Mouse (Mus musculus): ENCODE data around the gene Gm12695.

The Gm12695 gene

DNA sequence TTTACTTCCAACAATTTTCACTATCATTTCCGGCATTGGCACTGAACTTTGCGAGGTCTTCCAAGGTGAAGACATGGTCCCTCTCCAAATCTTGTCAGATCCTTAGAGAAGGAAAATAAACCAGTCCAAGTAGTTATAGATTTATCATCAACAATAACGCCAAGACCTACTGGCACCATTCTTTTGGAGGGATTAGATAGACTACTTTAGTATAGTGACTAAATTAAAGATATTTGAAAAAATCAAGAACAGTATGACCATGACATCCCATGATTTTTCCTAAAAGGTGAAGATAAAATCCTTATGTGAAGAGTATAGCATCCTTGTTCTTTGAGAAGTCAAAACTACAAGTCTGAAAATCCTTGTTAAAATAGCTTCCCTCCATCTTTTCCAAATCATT, at the start of gene Gm12695:
Gene Gm12695 (minus strand): TSS at position 101 of the 400 bp plus-strand sequence.
- in situ Hi-C loops (cut with MboI; ENCODE audit: unreplicated experiment in 2 of 2), result no loop called here

DNA sequence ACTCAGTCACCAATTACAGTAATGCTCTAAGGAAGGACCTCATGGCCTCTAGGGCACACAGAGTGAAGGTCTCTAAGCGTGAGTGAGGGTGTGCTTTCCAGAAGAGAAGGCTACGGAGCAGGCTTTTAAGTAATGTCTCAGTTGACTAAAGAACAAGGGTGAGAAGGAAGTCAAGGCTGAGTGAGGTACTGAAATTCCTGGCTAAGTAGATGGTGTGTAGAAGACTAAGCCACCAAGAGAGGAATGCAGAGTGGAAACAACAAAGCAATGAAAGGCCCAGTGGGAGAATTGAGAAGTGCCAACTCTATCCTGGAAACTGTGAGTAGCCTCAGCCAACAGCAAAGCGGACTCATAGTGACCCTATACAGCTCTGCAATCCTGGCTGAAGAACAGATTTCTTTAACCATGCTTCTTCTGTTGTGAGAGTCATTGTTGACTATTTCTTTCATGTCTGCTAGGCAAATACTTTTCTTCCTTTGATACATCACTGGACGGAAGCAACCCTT, 40.6 kb upstream of the Gm12695 start:
- in situ Hi-C loops (cut with MboI; ENCODE audit: unreplicated experiment in 2 of 2), result no loop called here

DNA sequence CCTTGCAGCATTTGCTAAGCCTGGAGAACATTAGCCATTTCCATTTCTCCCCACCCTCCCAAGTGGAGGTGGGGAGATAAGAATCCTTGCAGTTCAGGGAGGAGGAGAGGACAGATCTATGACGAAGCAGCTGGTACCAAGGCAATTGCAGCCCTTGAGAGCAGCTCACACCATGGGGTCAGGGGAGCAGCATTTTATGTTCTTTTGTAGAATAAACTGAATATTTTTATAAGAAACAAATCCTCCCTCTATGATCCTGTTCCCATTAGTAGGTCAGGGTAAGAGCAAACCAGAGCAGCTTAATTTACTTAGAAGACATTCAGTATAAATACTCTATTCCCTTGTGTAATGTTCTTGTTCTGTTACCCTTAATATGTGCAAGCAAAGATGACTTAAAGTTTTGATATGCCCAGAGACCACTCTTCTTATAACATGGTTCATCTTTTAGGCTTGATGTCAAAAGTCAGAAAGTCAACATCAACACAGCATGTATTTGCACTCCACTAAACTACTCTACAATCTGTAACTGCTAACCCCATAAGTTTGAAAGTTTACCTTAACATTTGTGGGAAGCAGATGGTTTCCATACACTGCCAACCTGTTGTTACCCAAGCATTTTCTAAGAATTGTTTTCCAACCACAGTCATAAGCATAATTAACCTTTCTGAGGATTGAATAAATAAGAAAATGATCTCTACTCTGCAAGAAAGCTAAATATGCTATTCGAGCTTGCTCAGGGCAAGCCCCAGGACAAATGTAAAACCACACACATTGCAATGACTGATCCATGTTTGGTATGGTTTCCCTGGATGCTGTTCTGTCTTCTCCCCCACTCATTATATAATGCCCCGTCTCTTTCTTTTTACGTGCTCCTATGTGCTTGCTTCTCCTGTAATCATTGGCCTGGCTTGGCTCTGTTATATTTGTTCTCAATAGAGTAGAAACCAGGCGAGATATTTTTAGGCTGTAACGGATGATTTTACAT, 22.1 kb upstream of the Gm12695 start:
- in situ Hi-C loops (cut with MboI; ENCODE audit: unreplicated experiment in 2 of 2), result no loop called here

DNA sequence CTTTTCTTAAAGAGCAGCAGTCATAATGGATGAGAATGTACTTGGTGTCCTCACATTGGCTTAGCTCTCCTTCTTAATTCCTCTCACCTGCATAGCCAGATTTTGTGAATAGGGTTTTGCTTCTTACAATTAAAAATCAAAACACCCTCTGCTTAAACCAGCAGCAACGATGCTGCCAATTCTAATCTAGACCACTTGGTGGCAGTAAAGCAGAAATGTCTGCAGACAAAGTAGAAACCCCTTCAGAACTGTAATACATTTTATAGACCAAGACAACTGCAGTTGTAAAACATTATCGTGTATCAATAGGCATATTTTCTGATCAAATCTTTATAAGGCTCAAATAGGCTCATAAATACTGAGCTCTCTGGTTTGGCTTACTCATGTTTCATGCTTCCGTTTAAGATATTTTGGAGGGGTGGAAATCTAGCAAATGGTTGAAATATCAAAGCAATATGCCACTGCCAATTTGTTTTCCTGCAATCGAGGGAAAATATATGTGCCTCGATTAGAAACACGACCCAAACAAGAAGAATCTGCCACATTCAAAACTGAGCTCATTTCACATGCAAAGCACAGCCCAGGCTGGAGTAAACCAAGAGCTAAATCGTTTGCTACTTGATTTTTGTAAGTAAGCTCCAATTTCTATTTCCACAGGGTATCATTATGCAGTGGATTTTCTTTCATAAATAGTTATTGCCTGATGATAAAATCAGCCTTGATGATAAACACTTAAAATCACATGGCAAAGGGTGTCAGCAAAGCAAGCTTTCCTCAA, 14.6 kb upstream of the Gm12695 start:
- in situ Hi-C loops (cut with MboI; ENCODE audit: unreplicated experiment in 2 of 2), result no loop called here

DNA sequence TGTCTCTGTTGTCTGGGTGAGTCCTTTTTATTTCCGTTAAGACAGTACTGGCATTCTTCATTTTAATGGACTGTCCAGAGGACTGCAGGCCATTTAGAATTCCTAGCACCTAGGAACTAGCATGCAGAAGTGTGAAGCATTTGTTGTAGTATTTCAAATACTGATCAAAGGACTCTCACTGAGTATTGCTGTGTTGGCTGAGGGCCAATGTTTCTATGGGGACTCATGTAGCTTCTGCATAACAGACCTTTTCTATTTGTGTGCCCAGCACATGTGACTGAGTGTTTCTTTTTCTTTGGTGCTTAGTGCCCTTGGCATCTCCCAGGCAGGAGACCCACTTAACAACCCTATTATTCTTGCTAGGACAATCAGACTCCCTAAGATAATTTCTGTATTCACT, 12.6 kb upstream of the Gm12695 start:
- in situ Hi-C loops (cut with MboI; ENCODE audit: unreplicated experiment in 2 of 2), result no loop called here

DNA sequence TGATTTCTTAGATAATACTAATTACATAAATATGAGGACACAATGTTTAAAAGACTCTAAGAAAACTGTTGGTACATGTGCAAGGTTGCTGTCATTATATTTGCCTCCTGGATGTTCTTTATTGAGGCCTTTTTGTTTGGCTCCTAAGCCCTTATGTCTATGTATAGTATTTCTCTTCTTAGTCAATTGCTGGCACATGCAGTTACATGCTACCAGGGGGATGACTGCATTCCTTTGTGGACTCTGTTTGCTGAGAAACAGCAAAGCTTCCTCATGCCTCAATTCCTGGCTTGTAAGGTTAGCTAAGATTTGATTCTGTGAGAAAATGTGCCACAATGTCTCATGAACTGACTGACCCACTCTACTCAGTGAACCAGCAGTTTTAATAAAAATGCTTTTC, 6.3 kb upstream of the Gm12695 start:
- in situ Hi-C loops (cut with MboI; ENCODE audit: unreplicated experiment in 2 of 2), result no loop called here

DNA sequence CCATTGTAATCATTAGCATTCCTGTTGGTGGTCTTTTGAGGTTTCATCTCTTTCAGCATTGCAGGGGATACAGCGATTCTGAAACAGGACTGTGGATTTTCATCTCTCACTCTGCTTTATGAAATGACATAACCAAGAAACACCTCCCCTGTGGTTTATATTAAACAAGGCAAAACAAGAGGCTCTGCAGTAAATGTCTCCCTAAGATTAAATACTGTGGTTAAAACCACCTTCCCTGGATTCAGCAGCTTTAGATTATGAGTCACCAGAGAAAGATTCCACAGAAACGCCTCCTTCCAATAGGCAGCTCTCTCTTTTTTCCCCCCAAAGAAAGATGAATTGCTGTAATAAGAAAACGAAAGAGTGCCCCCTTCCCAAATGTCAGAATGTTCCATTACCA, 4.9 kb upstream of the Gm12695 start:
- in situ Hi-C loops (cut with MboI; ENCODE audit: unreplicated experiment in 2 of 2), result no loop called here

DNA sequence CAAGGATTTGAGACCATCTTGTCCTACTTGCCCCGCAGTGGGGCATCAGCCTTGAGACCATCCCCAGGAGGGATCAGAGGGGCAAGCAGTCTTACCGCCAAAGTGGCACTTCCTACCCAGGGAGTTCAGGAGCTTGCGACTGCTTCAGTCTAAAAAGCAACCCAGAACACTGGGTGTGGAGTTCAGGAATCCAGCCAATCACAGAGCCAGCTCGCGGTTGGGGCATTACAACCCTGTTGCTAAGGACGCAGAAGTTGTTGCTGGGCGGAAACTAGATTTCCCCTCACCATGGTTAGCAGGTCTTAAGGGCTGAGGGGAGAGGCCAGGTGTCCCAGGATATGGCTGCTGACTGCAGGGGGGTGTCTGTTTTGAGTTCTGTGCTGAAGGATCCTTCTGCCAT, 1.6 kb upstream of the Gm12695 start:
- in situ Hi-C loops (cut with MboI; ENCODE audit: unreplicated experiment in 2 of 2), result no loop called here

DNA sequence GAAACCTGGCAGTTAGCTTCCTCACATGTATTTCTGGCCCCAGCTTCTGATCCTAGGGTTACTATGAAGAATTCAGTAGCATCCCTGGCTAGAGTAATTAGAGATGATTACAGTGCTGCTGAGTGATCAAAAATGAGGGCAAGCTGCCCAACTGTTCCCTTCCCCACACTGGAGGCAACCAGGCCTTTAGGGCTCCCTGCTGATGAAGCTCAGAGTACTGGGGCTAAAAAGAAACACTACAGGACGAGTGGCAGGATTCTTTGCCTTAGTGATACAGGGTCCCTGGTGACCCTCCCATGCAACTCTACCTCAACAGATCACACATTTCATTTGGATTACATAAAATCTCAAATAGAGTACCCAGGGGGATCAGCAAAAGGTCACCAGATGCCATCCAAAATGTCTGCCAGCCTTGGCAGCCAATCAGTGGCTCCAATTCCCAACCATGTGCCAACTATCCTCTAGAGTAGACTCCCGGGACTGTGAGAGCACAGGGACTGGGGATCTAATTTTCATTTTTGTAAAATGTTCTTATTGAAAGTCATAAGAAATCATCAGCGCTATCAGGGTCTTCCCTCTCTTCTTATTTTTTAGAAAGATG, 11.9 kb downstream of the Gm12695 start:
- in situ Hi-C loops (cut with MboI; ENCODE audit: unreplicated experiment in 2 of 2), result no loop called here

DNA sequence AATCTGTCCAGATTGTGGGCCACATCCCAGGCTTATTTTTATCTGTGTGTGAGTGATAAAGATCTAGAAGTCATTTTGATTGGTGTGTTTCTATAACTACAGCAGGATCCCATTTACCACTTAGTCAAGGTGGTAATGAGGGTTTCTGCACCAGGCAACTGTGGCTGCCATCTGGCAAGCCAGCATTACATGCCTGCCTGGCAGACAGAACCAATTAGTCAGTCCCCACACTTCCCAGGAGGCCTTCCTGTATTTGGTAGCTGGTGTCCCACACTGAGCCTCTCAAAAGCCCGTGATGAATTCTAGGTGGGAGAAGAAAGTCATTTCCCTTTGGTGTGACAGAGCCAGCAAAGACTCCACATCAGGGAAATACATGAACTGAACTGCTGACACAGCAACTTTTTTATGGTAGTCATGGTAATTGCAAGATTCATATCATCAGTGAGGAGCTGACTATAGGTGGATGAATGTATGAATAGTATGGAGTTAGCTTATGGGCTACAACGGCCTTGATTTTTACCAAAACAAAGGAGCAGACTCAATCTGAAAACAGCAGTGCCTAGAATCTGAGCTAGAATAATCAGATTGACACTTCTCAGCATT, 18.5 kb downstream of the Gm12695 start:
- in situ Hi-C loops (cut with MboI; ENCODE audit: unreplicated experiment in 2 of 2), result no loop called here

DNA sequence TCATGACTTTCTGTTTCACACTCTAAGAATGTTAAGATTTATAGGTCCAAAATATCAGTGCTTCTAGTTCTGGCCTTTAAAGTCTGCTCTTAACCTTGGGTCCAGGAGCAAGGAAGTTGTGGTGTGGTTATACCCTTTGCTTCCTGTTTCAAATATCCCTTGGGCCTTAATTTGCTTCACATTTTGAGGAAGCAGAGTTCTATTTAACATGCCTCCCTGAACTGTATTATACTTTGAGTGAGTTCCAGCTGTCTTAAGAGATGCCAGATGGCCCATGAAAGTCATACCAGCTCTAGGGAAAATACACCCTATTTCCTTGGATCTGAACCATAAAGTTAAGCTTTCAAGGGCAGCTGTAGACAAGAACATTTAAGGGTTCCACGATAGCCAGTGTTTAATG, 33.0 kb downstream of the Gm12695 start:
- in situ Hi-C loops (cut with MboI; ENCODE audit: unreplicated experiment in 2 of 2), result no loop called here

DNA sequence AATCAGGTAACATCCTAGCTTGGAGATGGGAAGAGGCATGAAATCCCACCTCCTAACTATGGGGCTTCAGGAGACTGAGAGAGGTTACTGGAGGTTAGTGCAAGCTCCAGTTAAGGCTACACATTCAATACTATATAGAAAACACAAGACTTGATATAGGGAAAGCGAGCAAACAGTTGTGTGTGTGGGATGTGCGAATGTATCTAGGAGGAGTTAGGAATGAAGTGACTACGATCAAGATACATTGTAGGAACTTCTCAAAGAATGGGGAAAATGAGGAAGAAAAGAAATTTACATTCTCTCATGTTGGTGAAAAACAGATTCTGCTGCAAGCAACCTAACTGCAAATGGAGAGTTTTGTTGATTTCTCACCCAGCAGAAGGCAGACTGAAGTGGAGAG, 44.5 kb downstream of the Gm12695 start:
- in situ Hi-C loops (cut with MboI; ENCODE audit: unreplicated experiment in 2 of 2), result no loop called here

DNA sequence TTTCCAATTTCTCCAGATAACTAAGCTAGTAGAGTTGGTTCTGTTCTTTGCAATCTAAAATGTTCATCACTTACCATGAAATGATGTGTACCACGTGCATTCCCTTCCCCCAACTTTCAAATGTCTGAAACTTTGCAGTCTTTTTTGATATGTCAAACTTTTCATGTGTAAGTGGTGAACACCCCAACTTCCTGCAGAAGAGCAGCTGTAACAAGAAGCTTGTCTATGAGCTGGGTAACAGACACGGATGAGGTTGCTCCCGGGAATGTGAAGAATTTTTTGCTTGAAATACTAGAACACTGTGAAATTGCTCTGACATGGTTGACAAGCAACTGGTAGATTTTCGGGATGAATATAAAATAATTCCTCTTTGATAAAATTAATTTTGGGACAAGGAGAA, 55.7 kb downstream of the Gm12695 start:
- in situ Hi-C loops (cut with MboI; ENCODE audit: unreplicated experiment in 2 of 2), result no loop called here

DNA sequence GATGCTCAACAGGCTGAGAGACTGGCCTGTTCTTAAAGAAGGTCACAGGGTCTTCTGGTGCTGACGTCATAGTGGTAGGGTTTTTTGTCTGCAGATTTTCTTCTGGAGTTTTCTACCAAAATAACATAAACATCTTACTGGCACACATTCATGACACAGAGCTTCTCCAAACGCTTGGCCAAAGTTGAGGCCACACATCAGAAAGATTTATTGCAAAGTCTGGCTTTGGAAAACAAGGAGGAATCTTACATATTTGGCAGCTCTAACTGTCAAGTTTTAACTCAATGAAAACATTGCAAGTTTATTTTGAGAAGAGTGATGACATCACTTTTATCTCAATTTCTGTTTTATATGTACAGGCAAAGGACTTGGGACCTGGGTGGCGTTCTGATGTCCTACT, 56.8 kb downstream of the Gm12695 start:
- in situ Hi-C loops (cut with MboI; ENCODE audit: unreplicated experiment in 2 of 2), result no loop called here

DNA sequence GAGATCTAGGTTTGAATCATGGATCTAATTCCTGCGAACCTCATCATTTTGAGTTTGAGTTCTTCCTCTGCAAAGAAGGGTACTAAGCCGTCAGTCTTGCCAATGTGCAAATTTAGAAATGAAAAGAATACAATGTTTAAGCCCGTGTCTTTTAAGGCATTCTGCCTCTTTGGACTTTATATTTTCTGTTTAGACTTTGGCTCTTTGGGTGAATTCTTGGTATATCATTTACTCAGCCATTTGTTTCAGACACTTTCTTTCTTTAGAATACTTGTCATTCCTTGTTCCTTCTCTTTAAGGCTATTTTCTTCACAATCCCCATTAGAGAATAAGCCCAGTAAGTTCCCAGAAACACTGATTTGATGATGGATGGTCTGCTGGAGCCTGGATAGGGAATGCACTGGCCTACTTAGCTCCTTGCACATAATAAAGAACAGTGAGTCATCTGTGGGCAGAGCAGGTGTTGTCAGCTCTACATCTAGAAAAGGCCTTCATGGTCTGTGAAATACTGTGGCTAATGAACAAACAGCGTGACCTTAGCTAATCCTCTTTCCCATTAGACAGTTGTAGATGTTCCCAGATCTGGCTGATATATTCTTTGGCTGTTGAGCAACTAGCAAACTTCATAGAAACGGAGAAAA, 59.5 kb downstream of the Gm12695 start:
- in situ Hi-C loops (cut with MboI; ENCODE audit: unreplicated experiment in 2 of 2), result no loop called here

DNA sequence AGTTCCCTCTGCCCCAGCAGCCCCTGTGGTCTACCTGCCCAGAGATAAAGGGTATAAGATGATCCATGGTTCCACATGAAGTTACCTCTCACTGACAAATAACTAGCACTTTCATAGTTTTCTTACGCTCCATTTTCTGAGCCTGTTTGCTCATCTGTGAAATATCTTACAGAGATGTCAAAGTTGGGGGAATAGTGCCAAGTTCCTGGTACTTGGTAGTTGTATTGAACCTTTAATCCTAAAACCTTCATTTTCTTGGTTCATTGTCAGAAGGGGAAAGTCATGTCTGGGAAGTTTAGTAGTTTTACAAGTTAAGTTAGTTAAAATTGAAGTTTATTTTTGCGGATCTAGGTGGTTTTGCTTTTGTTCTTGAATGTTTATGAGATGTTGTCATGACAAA, 62.7 kb downstream of the Gm12695 start:
- in situ Hi-C loops (cut with MboI; ENCODE audit: unreplicated experiment in 2 of 2), result loop anchor here (25.0 kb wide), 2 partner anchors 1015 to 1590 kb away; no protein-coding TSS in a partner anchor

DNA sequence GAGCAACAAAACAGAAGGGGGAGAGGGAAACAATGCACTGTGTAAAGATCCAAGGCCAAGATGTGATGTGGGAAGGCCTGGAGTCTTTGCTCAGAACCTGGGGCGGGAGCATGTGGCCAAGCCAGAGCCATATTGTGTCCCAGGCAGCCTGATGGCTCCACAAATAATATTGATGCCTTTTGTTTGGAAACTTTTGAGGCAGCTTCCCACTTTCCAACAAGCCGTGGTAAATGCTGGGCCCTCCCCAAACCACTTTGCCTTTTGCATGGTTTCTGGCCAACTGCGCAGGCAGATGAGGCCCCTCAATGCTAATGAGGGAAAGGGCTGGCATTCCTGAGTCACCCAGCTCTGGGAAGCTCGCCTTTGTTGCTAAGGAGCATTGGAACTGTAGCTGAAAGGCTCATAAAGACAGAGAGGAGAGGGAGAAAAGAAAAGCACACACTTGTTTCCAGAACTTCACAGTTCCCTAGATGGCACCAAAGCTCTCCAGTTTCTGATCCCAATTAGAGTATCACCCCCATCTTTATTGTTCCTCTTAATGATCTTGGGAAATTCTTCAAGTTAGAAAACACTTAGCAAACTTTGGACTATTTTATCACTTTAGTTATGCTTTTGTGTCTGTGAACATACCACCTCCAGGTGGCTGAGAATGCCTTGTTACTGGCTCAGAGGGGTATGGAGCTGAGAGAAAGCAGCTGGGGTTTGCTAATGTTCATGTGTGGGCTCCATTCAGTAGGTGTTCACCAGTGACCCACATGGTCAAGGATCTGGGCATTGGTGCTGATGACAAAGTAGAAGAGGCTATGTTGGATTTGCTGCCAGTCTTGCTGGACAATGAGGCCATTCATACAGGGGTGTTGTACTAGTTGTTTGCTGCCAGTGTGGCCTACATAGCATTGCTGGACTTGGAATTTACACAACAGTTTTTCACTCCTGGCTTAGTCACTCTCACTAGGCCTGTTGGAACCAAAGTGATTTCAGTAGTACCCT, 65.7 kb downstream of the Gm12695 start:
- in situ Hi-C loops (cut with MboI; ENCODE audit: unreplicated experiment in 2 of 2), result loop anchor here (25.0 kb wide), 2 partner anchors 1018 to 1593 kb away; no protein-coding TSS in a partner anchor

DNA sequence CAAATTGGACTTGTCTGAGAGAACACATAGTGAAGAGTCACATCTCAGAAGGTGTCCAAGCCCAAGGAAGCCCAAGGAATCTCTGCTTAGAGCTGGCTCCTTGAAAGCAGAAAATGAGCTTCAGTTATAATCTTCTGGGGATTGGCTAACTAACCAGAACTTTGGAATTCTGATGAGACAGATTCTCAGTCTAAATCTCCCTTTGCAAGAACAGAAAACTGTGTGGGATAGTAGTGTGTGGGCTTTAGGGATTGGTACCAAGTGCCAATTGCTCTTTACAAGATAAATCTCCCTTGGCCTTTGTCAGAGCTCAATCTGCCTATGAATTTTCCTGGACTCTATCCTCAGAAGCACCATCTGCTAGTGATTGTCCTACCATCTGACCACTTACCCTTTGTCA, 66.5 kb downstream of the Gm12695 start:
- in situ Hi-C loops (cut with MboI; ENCODE audit: unreplicated experiment in 2 of 2), result loop anchor here (25.0 kb wide), 2 partner anchors 1019 to 1594 kb away; no protein-coding TSS in a partner anchor
